Mouse (Mus musculus) MEL (cell line): Measurements from ENCODE around the gene Ankrd34a. TPM values are rescaled to one million over a fixed set of nuclear protein-coding genes. Genes with fewer than 3 reads are reported as not detected.
A peak's percentile ranks its signal among the peaks of the same experiment; 100 is the strongest.

Experiments
- DNase-seq: peaks from one replicate; pipeline ENCODE4 v3.0.0; 2011; ENCODE audit warnings: low read depth, low spot score
- H3K27ac ChIP-seq: 2 replicates; pipeline ENCODE4 v1.5.1; 2012; ENCODE audit warnings: low read depth, mild to moderate bottlenecking, control low read depth, low read length, moderate library complexity; ENCODE audit not compliant: control insufficient read depth
- H3K27me3 ChIP-seq, 2 experiments: fragments of 150-350 bp in 1 of 2; sonication (generic) in 1 of 2; 2 replicates each; pipeline ENCODE4 v1.6.1; 2012; ENCODE audit warnings: low read length in 2 of 2, mild to moderate bottlenecking in 2 of 2, improper control_type of control experiment in 1 of 2, moderate library complexity in 1 of 2; ENCODE audit not compliant: insufficient read depth in 2 of 2, control insufficient read depth in 1 of 2
- H3K36me3 ChIP-seq, 2 experiments: 2 replicates each; pipeline ENCODE4 v1.6.1; 2012 to 2014; ENCODE audit warnings: low read length in 2 of 2, improper control_type of control experiment in 1 of 2, inconsistent platforms in 1 of 2, mild to moderate bottlenecking in 1 of 2; ENCODE audit not compliant: insufficient read depth in 2 of 2, control insufficient read depth in 1 of 2
- H3K4me1 ChIP-seq, 2 experiments: fragments of 150-350 bp in 1 of 2; sonication (generic) in 1 of 2; 2 replicates each; pipeline ENCODE4 v1.6.1; 2012; ENCODE audit warnings: low read length in 2 of 2, improper control_type of control experiment in 1 of 2, mild to moderate bottlenecking in 1 of 2; ENCODE audit not compliant: insufficient read depth in 2 of 2, control insufficient read depth in 1 of 2
- H3K4me3 ChIP-seq, 2 experiments: fragments of 150-350 bp in 1 of 2; sonication (generic) in 1 of 2; 2 replicates each; pipeline ENCODE4 v1.5.1; 2012; ENCODE audit warnings: low read depth in 2 of 2, low read length in 2 of 2, mild to moderate bottlenecking in 2 of 2, moderate library complexity in 2 of 2, control low read depth in 1 of 2, improper control_type of control experiment in 1 of 2; ENCODE audit not compliant: control insufficient read depth in 1 of 2, insufficient read depth in 1 of 2
- H3K79me2 ChIP-seq: 2 replicates; pipeline ENCODE4 v1.6.1; 2012; ENCODE audit warnings: mild to moderate bottlenecking, low read length, moderate library complexity; ENCODE audit not compliant: control insufficient read depth, poor library complexity, insufficient read depth
- H3K9ac ChIP-seq: 2 replicates; pipeline ENCODE4 v1.6.1; 2012; ENCODE audit warnings: low read depth, mild to moderate bottlenecking, control low read depth, low read length, moderate library complexity; ENCODE audit not compliant: control insufficient read depth, poor library complexity, severe bottlenecking
- H3K9me3 ChIP-seq: fragments of 150-350 bp; sonication (generic); replicated peaks from 2 replicates; pipeline ENCODE4 v1.6.1; 2012; ENCODE audit warnings: mild to moderate bottlenecking, low read length, improper control_type of control experiment, moderate library complexity; ENCODE audit not compliant: insufficient read depth
- CHD1 ChIP-seq: IDR thresholded peaks from 2 replicates; pipeline ENCODE4 v1.6.1; 2012; ENCODE audit warnings: low read depth, mild to moderate bottlenecking, inconsistent platforms, low read length, improper control_type of control experiment
- CTCF ChIP-seq, 3 experiments: IDR thresholded peaks in 2 of 3; conservative IDR thresholded peaks in 1 of 3; 2 replicates each; pipeline ENCODE4 v1.5.1; 2011 to 2012; ENCODE audit warnings: low read length in 3 of 3, low read depth in 2 of 3, mild to moderate bottlenecking in 2 of 3, improper control_type of control experiment in 1 of 3, inconsistent platforms in 1 of 3, mixed read lengths in 1 of 3, moderate library complexity in 1 of 3; ENCODE audit not compliant: control insufficient read depth in 1 of 3, insufficient read depth in 1 of 3, poor library complexity in 1 of 3, severe bottlenecking in 1 of 3
- ELF1 ChIP-seq: IDR thresholded peaks from 2 replicates; pipeline ENCODE4 v1.6.1; 2014; ENCODE audit warnings: low read depth, mild to moderate bottlenecking, inconsistent platforms, low read length, improper control_type of control experiment, moderate library complexity
- HCFC1 ChIP-seq: IDR thresholded peaks from 2 replicates; pipeline ENCODE4 v1.6.1; 2012; ENCODE audit warnings: low read depth, mild to moderate bottlenecking, inconsistent platforms, low read length, improper control_type of control experiment, moderate library complexity
- KAT2A ChIP-seq: conservative IDR thresholded peaks from 2 replicates; pipeline ENCODE4 v1.6.1; 2012; ENCODE audit warnings: low read depth, low read length, improper control_type of control experiment, inconsistent platforms
- MAFK ChIP-seq: IDR thresholded peaks from 2 replicates; pipeline ENCODE4 v1.6.1; 2011; ENCODE audit warnings: low read depth, mild to moderate bottlenecking, low read length, improper control_type of control experiment, borderline replicate concordance
- MAX ChIP-seq: IDR thresholded peaks from 2 replicates; pipeline ENCODE4 v1.6.1; 2011; ENCODE audit warnings: low read length, improper control_type of control experiment
- MEF2A ChIP-seq: IDR thresholded peaks from 2 replicates; pipeline ENCODE4 v1.6.1; 2014; ENCODE audit warnings: low read depth, mild to moderate bottlenecking, inconsistent platforms, low read length, improper control_type of control experiment; ENCODE audit not compliant: poor library complexity, insufficient replicate concordance, severe bottlenecking; ENCODE audit errors: extremely low read depth
- MXI1 ChIP-seq: IDR thresholded peaks from 2 replicates; pipeline ENCODE4 v1.6.1; 2011; ENCODE audit warnings: mild to moderate bottlenecking, low read depth, low read length, improper control_type of control experiment
- POLR2AphosphoS5 ChIP-seq: IDR thresholded peaks from 2 replicates; pipeline ENCODE4 v1.6.1; 2012; ENCODE audit warnings: low read depth, borderline replicate concordance, mild to moderate bottlenecking, inconsistent platforms, low read length, moderate library complexity, mixed read lengths
- RAD21 ChIP-seq: IDR thresholded peaks from 2 replicates; pipeline ENCODE4 v1.6.1; 2011; ENCODE audit warnings: mild to moderate bottlenecking, low read depth, low read length, improper control_type of control experiment
- RCOR1 ChIP-seq: IDR thresholded peaks from 2 replicates; pipeline ENCODE4 v1.6.1; 2012; ENCODE audit warnings: low read depth, mild to moderate bottlenecking, inconsistent platforms, low read length, improper control_type of control experiment
- SMC3 ChIP-seq: IDR thresholded peaks from 2 replicates; pipeline ENCODE4 v1.6.1; 2011; ENCODE audit warnings: low read depth, low read length, improper control_type of control experiment
- TAL1 ChIP-seq: IDR thresholded peaks from 2 replicates; pipeline ENCODE4 v1.6.1; 2012; ENCODE audit warnings: mild to moderate bottlenecking, inconsistent platforms, low read length, moderate library complexity, mixed read lengths
- ZNF384 ChIP-seq: IDR thresholded peaks from 2 replicates; pipeline ENCODE4 v1.6.1; 2012; ENCODE audit warnings: low read depth, mild to moderate bottlenecking, inconsistent platforms, low read length, improper control_type of control experiment
- polyA plus RNA-seq, 2 experiments: library from polyadenylated mRNA; stranded (reverse) in 1 of 2; unstranded in 1 of 2; fragments of >175 nt in 1 of 2; fragments of >200 nt in 1 of 2; gene quantifications; 2 replicates each; pipeline versions ENCODE4 v1.2.1 to v1.2.4; 2012; ENCODE audit warnings: low replicate concordance in 2 of 2, low read depth in 1 of 2; ENCODE audit not compliant: insufficient read length in 2 of 2, insufficient read depth in 1 of 2, missing spikeins in 1 of 2
- total RNA-seq: library from RNA; depleted of rRNA; stranded (reverse); fragments of 300-350 nt; gene quantifications from 2 replicates; pipeline ENCODE4 v1.2.3, GENCODE M21; 2012

Ankrd34a gene
- total and polyA plus RNA-seq, 3 experiments = 0.15 to 0.78 TPM; not detected in 1

DNA sequence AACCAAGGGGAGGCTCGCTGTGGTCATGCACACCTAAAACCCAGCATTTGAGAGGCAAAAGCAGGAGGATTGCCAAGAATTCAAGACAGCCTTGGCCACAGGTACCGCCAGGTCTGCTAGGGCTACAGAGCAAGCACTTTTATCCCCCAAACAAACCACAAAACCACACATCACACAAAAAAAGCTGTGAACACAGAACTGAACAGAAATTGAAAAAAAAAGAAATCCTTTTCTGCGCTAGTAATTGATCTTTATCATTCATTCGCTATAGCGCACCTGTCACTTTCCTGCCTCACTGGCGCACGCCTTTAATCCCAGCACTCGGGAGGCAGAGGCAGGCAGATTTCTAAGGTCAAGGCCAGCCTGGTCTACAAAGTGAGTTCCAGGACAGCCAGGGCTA, 33.2 kb upstream of the Ankrd34a start:
- H3K27ac ChIP-seq = no peak overlapping the region
- peaks cover 14 to 38% of the 10 kb centered on the region in 2 experiments for H3K4me1 ChIP-seq
- no peak overlapping the region for H3K9ac ChIP-seq
- no peak overlapping the region for H3K4me3 ChIP-seq
- H3K79me2 ChIP-seq = peaks cover 36% of the 10 kb centered on the region
- H3K27me3 ChIP-seq = no peaks in the 10 kb centered on the region
- no peak for TF ChIP-seq TAL1
- no peak for TF ChIP-seq SMC3
- TF ChIP-seq MAFK = no peak
- no peak; the same call in 1 of the 2 replicates for TF ChIP-seq POLR2AphosphoS5
- TF ChIP-seq CTCF (IDR thresholded peaks at IDR 0.05 in 2 of 3, conservative IDR thresholded peaks at IDR 0.05 in 1 of 3; ENCODE audit: control insufficient read depth in 1 of 3, insufficient read depth in 1 of 3, low read depth in 2 of 3, low read length in 3 of 3, poor library complexity in 1 of 3, severe bottlenecking in 1 of 3) = no peak
- no peak for TF ChIP-seq KAT2A
- no peak for TF ChIP-seq RCOR1
- no peak for TF ChIP-seq MXI1
- no peak for TF ChIP-seq RAD21
- TF ChIP-seq ZNF384 = no peak
- TF ChIP-seq ELF1 = no peak
- no peak for TF ChIP-seq MEF2A
- TF ChIP-seq HCFC1 = no peak
- H3K9me3 ChIP-seq = no peaks in the 10 kb centered on the region
- peaks cover 11 to 36% of the 10 kb centered on the region in 2 experiments for H3K36me3 ChIP-seq
- DNase-seq = peak; percentile 55

- DNase-seq = no peak
- Histone ChIP-seq H3K9me3 (no peaks in the 10 kb centered on the region), H3K9ac (peak overlapping the region; percentile 65), H3K4me1 (peaks cover 14 to 38% of the 10 kb centered on the region in 2 experiments), H3K27me3 (no peaks in the 10 kb centered on the region), H3K79me2 (peaks cover 28% of the 10 kb centered on the region), H3K4me3 (peak overlapping the region; percentile 55 to 59; a peak in 3 of 4 replicates), H3K27ac (peak overlapping the region; percentile 89), H3K36me3 (peaks cover 11 to 36% of the 10 kb centered on the region in 2 experiments)
- TF ChIP-seq POLR2AphosphoS5 = peak; percentile 14; the same call in 1 of the 2 replicates
- no peak for TF ChIP-seq KAT2A
Measured at GRCm38 (mm10) chr3:96563911-96564632, 32.4 kb upstream of the Ankrd34a start.

- peaks cover 9 to 36% of the 10 kb centered on the region in 2 experiments; a peak in 3 of 4 replicates for H3K36me3 ChIP-seq
- peak overlapping the region; percentile 89 for H3K27ac ChIP-seq
- no peaks in the 10 kb centered on the region for H3K27me3 ChIP-seq
- H3K9ac ChIP-seq = peak overlapping the region; percentile 65
- H3K9me3 ChIP-seq = no peaks in the 10 kb centered on the region
- H3K4me1 ChIP-seq = peaks cover 14 to 38% of the 10 kb centered on the region in 2 experiments
- peak overlapping the region; percentile 55 to 59 for H3K4me3 ChIP-seq
- TF ChIP-seq CHD1 (no peak), MAX (no peak), POLR2AphosphoS5 (peak; percentile 81; the same call in 1 of the 2 replicates), TAL1 (peak; percentile 83)
- TF ChIP-seq, all 39 proteins: peak for 2
- peaks cover 22% of the 10 kb centered on the region for H3K79me2 ChIP-seq
- peak; percentile 93 for DNase-seq
Measured at GRCm38 (mm10) chr3:96564633-96565032, 31.8 kb upstream of the Ankrd34a start.
